Mouse (Mus musculus) CH12.LX (cell line): Measurements from ENCODE around the gene Socs3. TPM values are rescaled to one million over a fixed set of nuclear protein-coding genes. Genes with fewer than 3 reads are reported as not detected.

Experiments used
- DNase-seq: peaks from one replicate; pipeline ENCODE4 v3.0.0-alpha.2; 2013; ENCODE audit errors: extremely low read depth
- H3K27ac ChIP-seq: 2 replicates; pipeline ENCODE4 v1.5.1; 2012; ENCODE audit warnings: low read depth, mild to moderate bottlenecking, control low read depth, moderate library complexity; ENCODE audit not compliant: insufficient read depth
- H3K27me3 ChIP-seq: replicated peaks from 2 replicates; pipeline ENCODE3; 2012; ENCODE audit warnings: inconsistent platforms
- H3K36me3 ChIP-seq, 2 experiments: replicated peaks in 1 of 2; 2 replicates each; pipeline versions ENCODE3 to v1.6.1; 2012; ENCODE audit warnings: inconsistent platforms in 1 of 2, low read length in 1 of 2, mild to moderate bottlenecking in 1 of 2, mixed read lengths in 1 of 2, moderate library complexity in 1 of 2; ENCODE audit not compliant: control insufficient read depth in 1 of 2, insufficient read depth in 1 of 2
- H3K4me1 ChIP-seq, 2 experiments: 2 replicates each; pipeline ENCODE4 v1.6.1; 2012; ENCODE audit warnings: inconsistent platforms in 1 of 2, moderate library complexity in 1 of 2; ENCODE audit not compliant: insufficient read depth in 2 of 2, control insufficient read depth in 1 of 2
- H3K4me2 ChIP-seq: 2 replicates; pipeline ENCODE4 v1.6.1; 2012; ENCODE audit warnings: low read depth, mild to moderate bottlenecking, control low read depth; ENCODE audit not compliant: poor library complexity, insufficient read depth, severe bottlenecking
- H3K4me3 ChIP-seq, 3 experiments: fragments of 150-350 bp in 1 of 3; sonication (generic) in 1 of 3; replicated peaks in 1 of 3; 2 replicates each; pipeline versions ENCODE3 to v1.5.1; 2011 to 2012; ENCODE audit warnings: low read depth in 2 of 3, low read length in 2 of 3, mild to moderate bottlenecking in 2 of 3, moderate library complexity in 2 of 3, control low read depth in 1 of 3, improper control_type of control experiment in 1 of 3, inconsistent platforms in 1 of 3, mixed read lengths in 1 of 3; ENCODE audit not compliant: poor library complexity in 1 of 3
- H3K79me2 ChIP-seq: replicated peaks from 2 replicates; pipeline ENCODE4 v1.6.1; 2012; ENCODE audit warnings: mild to moderate bottlenecking, moderate library complexity; ENCODE audit not compliant: control insufficient read depth, poor library complexity, insufficient read depth, severe bottlenecking; ENCODE audit errors: extremely low read depth
- H3K9ac ChIP-seq: 2 replicates; pipeline ENCODE4 v1.6.1; 2012; ENCODE audit warnings: low read depth, mild to moderate bottlenecking, control low read depth, moderate library complexity; ENCODE audit not compliant: insufficient read depth
- H3K9me3 ChIP-seq: replicated peaks from 2 replicates; pipeline ENCODE3; 2012; ENCODE audit warnings: low read length, inconsistent platforms, mixed read lengths
- CHD1 ChIP-seq: IDR thresholded peaks from 2 replicates; pipeline ENCODE4 v1.6.1; 2012; ENCODE audit warnings: low read depth, low read length, improper control_type of control experiment, inconsistent platforms
- E2F4 ChIP-seq: IDR thresholded peaks from 2 replicates; pipeline ENCODE4 v1.6.1; 2011; ENCODE audit warnings: low read depth, low read length, improper control_type of control experiment; ENCODE audit not compliant: insufficient replicate concordance
- ELF1 ChIP-seq: IDR thresholded peaks from 2 replicates; pipeline ENCODE4 v1.6.1; 2014; ENCODE audit warnings: low read depth, mild to moderate bottlenecking, inconsistent platforms, low read length, improper control_type of control experiment
- EP300 ChIP-seq: IDR thresholded peaks from 2 replicates; pipeline ENCODE4 v1.6.1; 2011; ENCODE audit warnings: low read length, improper control_type of control experiment
- GABPA ChIP-seq: IDR thresholded peaks from 2 replicates; pipeline ENCODE4 v1.6.1; 2012; ENCODE audit warnings: low read depth, low read length, improper control_type of control experiment, inconsistent platforms; ENCODE audit not compliant: insufficient replicate concordance
- IRF4 ChIP-seq: IDR thresholded peaks from 2 replicates; pipeline ENCODE4 v1.6.1; 2014; ENCODE audit warnings: low read depth, mild to moderate bottlenecking, inconsistent platforms, low read length, improper control_type of control experiment
- MAFK ChIP-seq: IDR thresholded peaks from 2 replicates; pipeline ENCODE4 v1.6.1; 2011; ENCODE audit warnings: low read length, improper control_type of control experiment; ENCODE audit not compliant: insufficient replicate concordance
- MAX ChIP-seq: IDR thresholded peaks from 2 replicates; pipeline ENCODE4 v1.6.1; 2011; ENCODE audit warnings: low read length, improper control_type of control experiment
- MAZ ChIP-seq: IDR thresholded peaks from 2 replicates; pipeline ENCODE4 v1.6.1; 2012; ENCODE audit warnings: low read depth, mild to moderate bottlenecking, inconsistent platforms, low read length, improper control_type of control experiment, moderate library complexity
- MEF2A ChIP-seq: IDR thresholded peaks from 2 replicates; pipeline ENCODE4 v1.6.1; 2014; ENCODE audit warnings: low read depth, mild to moderate bottlenecking, inconsistent platforms, low read length, improper control_type of control experiment, borderline replicate concordance
- MXI1 ChIP-seq: IDR thresholded peaks from 2 replicates; pipeline ENCODE4 v1.6.1; 2011; ENCODE audit warnings: mild to moderate bottlenecking, low read depth, low read length, improper control_type of control experiment
- NRF1 ChIP-seq: IDR thresholded peaks from 2 replicates; pipeline ENCODE4 v1.6.1; 2014; ENCODE audit warnings: low read depth, mild to moderate bottlenecking, inconsistent platforms, low read length, improper control_type of control experiment, moderate library complexity
- POLR2A ChIP-seq: IDR thresholded peaks from 2 replicates; pipeline ENCODE4 v1.6.1; 2011; ENCODE audit warnings: low read depth, mild to moderate bottlenecking, improper control_type of control experiment, low read length
- SMC3 ChIP-seq: IDR thresholded peaks from 2 replicates; pipeline ENCODE4 v1.6.1; 2011; ENCODE audit warnings: low read depth, low read length, improper control_type of control experiment
- TBP ChIP-seq: conservative IDR thresholded peaks from 2 replicates; pipeline ENCODE4 v1.6.1; 2011; ENCODE audit warnings: low read depth, low read length, improper control_type of control experiment
- UBTF ChIP-seq: IDR thresholded peaks from 2 replicates; pipeline ENCODE4 v1.6.1; 2012; ENCODE audit warnings: low read depth, mild to moderate bottlenecking, inconsistent platforms, low read length, improper control_type of control experiment, moderate library complexity
- USF1 ChIP-seq: IDR thresholded peaks from 2 replicates; pipeline ENCODE4 v1.6.1; 2014; ENCODE audit warnings: low read depth, mild to moderate bottlenecking, inconsistent platforms, low read length, improper control_type of control experiment
- USF2 ChIP-seq: conservative IDR thresholded peaks from 2 replicates; pipeline ENCODE4 v1.6.1; 2011; ENCODE audit warnings: low read depth, low read length, improper control_type of control experiment
- ZMIZ1 ChIP-seq: IDR thresholded peaks from 2 replicates; pipeline ENCODE4 v1.6.1; 2012; ENCODE audit warnings: low read depth, mild to moderate bottlenecking, inconsistent platforms, low read length, improper control_type of control experiment
- ZNF384 ChIP-seq: IDR thresholded peaks from 2 replicates; pipeline ENCODE4 v1.6.1; 2012; ENCODE audit warnings: low read depth, low read length, improper control_type of control experiment, inconsistent platforms
- dilution Hi-C: fragments of 300-500 bp; cut with MboI; formaldehyde crosslinking; loops from 2 replicates; pipeline ENCODE4 v1.14.3; 2020; ENCODE audit warnings: low sequenced_read_pairs; ENCODE audit not compliant: extremely low pct_unique_long_range_greater_than_20kb, extremely low pct_ligation_motif_present
- in situ Hi-C: fragments of 300-500 bp; cut with MboI; formaldehyde crosslinking; loops from 3 replicates; pipeline ENCODE4 v1.14.3; 2019; ENCODE audit warnings: low sequenced_read_pairs, low pct_ligation_motif_present, low pct_unique_long_range_greater_than_20kb, mixed read lengths
- polyA plus RNA-seq: library from polyadenylated mRNA; unstranded; fragments of >175 nt; gene quantifications from 2 replicates; pipeline ENCODE4 v1.2.1, GENCODE M21; 2012; ENCODE audit warnings: low read depth; ENCODE audit not compliant: insufficient read length
- total RNA-seq, 2 experiments: library from RNA; depleted of rRNA; stranded (reverse); fragments of 300-350 nt in 1 of 2; fragments of >200 nt in 1 of 2; gene quantifications; 2 replicates each; pipeline ENCODE4 v1.2.3; 2012 to 2014

Gene Socs3
- total and polyA plus RNA-seq, 3 experiments = 0.83 to 4.7 (median 1.2) TPM

GRCm38 (mm10) chr11:117993190-117994175, 23.6 kb upstream of the Socs3 start:
- Histone ChIP-seq H3K9me3 (no peaks in the 10 kb centered on the region), H3K36me3 (peaks cover 3 to 54% of the 10 kb centered on the region in 2 experiments), H3K27ac (peak overlapping the region; percentile 27; the same call in 1 of the 2 replicates), H3K9ac (0 out of 2 replicates have a peak overlapping the region, but pooled peaks have one; percentile 1), H3K4me1 (peaks cover 71 to 96% of the 10 kb centered on the region in 2 experiments), H3K4me3 (no peak overlapping the region), H3K79me2 (peaks cover 93% of the 10 kb centered on the region), H3K27me3 (no peaks in the 10 kb centered on the region), H3K4me2 (no peak overlapping the region)
- TF ChIP-seq MXI1 (peak; percentile 37; the same call in 1 of the 2 replicates), POLR2A (no peak), MAX (0 out of 2 replicates have a peak, but pooled peaks have one; percentile 11), UBTF (no peak), ZMIZ1 (no peak), MAFK (0 out of 2 replicates have a peak, but pooled peaks have one; percentile 11), ZNF384 (no peak), NRF1 (no peak), USF2 (no peak), TBP (no peak), USF1 (no peak), MEF2A (no peak), SMC3 (no peak), ELF1 (no peak), EP300 (0 out of 2 replicates have a peak, but pooled peaks have one; percentile 29), IRF4 (0 out of 2 replicates have a peak, but pooled peaks have one; percentile 14), CHD1 (no peak), GABPA (no peak), E2F4 (no peak), MAZ (no peak)
- no peak for DNase-seq
- in situ Hi-C loops = no loop called here
- dilution Hi-C loops = no loop called here
